Mouse (Mus musculus) spleen, adult 10 weeks (tissue): ENCODE results near the gene Gm3476. TPM values are rescaled to one million over a fixed set of nuclear protein-coding genes. Genes with fewer than 3 reads are reported as not detected.

Source experiments
- polyA plus RNA-seq: library from polyadenylated mRNA; stranded (reverse); fragments of 350-450 nt; fragmentation: Illumina TruSeq; extraction: RNeasy Lipid Tissue Mini Kit (QIAGEN cat#74804); gene quantifications from one replicate; pipeline ENCODE4 v1.2.3, GENCODE M21; 2015; ENCODE audit warnings: low replicate concordance; ENCODE audit not compliant: insufficient read depth

Gene Gm3476
- not detected for polyA plus RNA-seq

GRCm38 (mm10) chr14:6125707-6126106, at the start of gene Gm3476:
Gm3476 (minus strand) TSS chr14:6125807.

GRCm38 (mm10) chr14:6108272-6108925, 17.2 kb downstream of the Gm3476 start, which contains the start of gene Gm3468:
Gm3468 (minus strand) TSS chr14:6108665.

DNA sequence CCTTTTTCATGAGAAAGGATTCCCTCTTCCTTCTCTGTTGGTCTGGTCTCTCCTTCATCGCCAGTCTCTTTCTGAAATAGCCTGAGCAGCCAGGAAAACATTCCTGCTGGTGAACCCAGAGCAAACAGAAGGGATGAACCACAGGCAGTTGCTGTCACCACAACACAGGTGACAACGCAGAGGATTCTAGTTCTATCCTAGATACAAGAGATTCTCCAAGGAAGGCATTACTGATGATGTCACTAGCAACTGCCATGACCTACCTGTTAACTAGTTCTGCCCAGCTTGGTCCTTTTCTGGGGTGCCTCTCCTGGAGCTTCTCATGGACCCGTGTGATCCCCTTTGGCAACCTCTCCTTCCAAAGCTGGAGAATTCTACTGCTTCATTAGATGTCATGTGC, 31.8 kb downstream of the Gm3476 start, which contains the start of gene Gm8206:
Gene Gm8206, minus strand, starts transcription at position 101 of the 400 bp plus-strand sequence.

DNA sequence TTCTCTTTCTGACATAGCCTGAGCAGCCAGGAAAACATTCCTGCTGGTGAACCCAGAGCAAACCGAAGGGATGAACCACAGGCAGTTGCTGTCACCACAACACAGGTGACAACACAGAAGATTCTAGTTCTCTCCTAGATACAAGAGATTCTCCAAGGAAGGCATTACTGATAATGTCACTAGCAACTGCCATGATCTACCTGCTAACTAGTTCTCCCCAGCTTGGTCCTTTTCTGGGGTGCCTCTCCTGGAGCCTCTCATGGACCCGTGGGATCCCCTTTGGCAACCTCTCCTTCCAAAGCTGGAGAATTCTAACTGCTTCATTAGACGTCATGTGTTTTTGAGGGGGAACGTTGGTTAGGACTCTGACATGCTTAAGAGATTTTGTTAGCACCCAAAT, 67.4 kb downstream of the Gm3476 start, which contains the start of gene Gm6337:
Gene Gm6337, minus strand, starts transcription at position 101 of the 400 bp plus-strand sequence.

Other genes starting within 250 kb of the Gm3476 start
- not detected for gene Gm8237, start 245.4 kb downstream of the Gm3476 start, polyA plus RNA-seq
- gene Gm3248, start 164.1 kb downstream of the Gm3476 start, polyA plus RNA-seq: 0.47 TPM
- gene Gm3453, start 146.7 kb downstream of the Gm3476 start, polyA plus RNA-seq: not detected
- gene Gm6337, start 67.5 kb downstream of the Gm3476 start, polyA plus RNA-seq: not detected
- gene Gm8206, start 31.9 kb downstream of the Gm3476 start, polyA plus RNA-seq: 0.72 TPM
- 1.8 TPM for gene Gm3468, start 17.1 kb downstream of the Gm3476 start, polyA plus RNA-seq
- not detected for gene Gm21560, start 93.5 kb upstream of the Gm3476 start, polyA plus RNA-seq
- gene Gm3411, start 161.4 kb upstream of the Gm3476 start, polyA plus RNA-seq: 0.22 TPM
- gene Gm21103, start 179.0 kb upstream of the Gm3476 start, polyA plus RNA-seq: not detected
- not detected for gene Gm3618, start 217.9 kb upstream of the Gm3476 start, polyA plus RNA-seq